Mouse (Mus musculus): ENCODE data around the gene Birc5.
"Not testable (repeated sequence)": the region's sequence is repeated elsewhere in the genome, so short reads cannot be mapped to it uniquely, and the experiment has no call there.

The Birc5 gene

GRCm38 (mm10) chr11:117827386-117827785 lies 21.7 kb upstream of the Birc5 start:
- no peak for DNase-seq

GRCm38 (mm10) chr11:117828149-117828887 lies 20.7 kb upstream of the Birc5 start:
- peak; percentile 62 to 71 for DNase-seq

- no peak for DNase-seq
These were observed 20.0 kb upstream of the Birc5 start for GRCm38 (mm10) chr11:117828888-117829604.

DNA sequence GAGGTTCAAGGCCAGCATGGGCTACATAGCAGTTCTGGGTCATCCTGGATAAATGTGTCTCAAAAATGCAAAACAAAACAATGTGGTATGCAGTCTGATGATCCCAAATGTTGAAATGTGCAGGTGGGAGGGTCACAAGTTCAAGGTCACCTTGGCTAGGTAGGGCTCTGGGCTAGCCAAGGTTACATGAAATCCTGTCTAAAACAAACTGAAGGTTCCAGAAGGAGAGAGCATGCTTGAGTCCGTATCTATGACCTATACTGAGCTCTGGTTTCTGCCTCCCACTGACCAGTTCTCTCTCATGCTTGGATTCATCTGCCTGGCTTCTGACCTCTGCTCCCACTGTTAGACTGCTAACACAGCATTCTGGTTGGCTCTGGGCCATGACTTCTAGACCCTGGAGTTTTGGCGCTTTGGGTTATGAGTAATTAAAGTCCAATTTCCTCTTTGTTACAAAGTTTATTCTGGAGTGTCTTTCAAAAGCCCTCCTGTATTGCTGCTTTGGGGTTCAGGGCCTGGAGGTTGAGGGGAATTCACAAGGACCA lies 19.3 kb upstream of the Birc5 start:
- DNase-seq, result no peak

GRCm38 (mm10) chr11:117830401-117830800 lies 18.6 kb upstream of the Birc5 start:
- no peak for DNase-seq

- DNase-seq, result peak; percentile 84 to 94
These were observed 16.7 kb upstream of the Birc5 start for GRCm38 (mm10) chr11:117832086-117832969.

DNA sequence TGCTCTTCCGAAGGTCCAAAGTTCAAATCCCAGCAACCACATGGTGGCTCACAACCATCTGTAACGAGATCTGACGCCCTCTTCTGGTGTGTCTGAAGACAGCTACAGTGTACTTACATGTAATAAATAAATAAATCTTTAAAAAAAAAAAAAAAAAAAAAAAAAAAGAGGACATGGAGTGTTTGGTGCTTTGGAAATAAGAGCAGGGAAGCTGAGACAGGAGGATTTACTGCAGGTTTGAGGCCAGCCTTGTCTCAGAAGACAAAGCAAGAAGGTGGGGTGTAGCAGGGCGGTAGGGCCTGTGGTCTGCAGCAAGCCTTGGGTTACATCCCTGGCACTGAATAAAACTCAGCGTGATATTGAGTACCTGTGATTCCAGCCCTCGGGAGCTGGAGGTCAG lies 15.5 kb upstream of the Birc5 start:
- DNase-seq, result not testable (repeated sequence)

GRCm38 (mm10) chr11:117834086-117834485 lies 15.0 kb upstream of the Birc5 start:
- no peak for DNase-seq

DNA sequence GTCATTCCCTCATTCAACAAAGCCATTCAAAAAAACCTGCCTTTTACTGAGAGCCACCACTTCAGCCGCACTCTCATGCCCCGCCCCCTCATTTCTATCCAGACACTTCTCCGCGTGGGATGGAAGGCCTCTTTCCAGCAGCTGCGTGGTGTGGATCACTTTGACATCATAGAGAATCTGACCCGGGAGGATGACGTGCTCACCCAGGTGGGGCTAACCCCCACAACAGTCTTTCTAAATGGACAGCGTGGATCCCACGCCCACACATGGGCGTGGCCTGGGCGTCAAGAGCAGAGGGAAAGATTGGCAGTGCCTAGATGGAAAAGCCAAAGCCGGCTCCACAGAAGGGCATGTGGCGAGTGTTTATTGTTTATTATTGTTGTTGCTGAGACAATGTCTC lies 12.7 kb upstream of the Birc5 start:
- DNase-seq, result no peak

DNA sequence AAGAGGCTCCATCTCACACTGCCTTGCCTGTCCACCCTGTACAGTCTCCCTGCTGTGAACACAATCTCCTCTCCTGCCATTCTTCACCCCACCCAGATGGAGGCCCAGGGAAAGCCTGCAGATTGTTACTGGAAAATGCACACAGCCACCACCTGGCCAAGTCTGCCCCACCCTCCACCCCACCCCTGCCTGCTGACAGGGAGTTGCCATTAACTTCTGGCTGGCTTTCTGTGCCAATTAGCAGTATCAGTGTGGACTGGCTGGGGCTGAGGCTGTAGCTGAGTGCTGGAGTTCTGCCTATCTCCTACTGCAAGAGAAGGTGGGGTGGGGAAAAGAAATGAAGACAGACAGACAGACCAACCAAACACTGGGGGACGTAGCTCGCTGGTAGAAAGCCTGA lies 10.5 kb upstream of the Birc5 start:
- DNase-seq, result no peak

GRCm38 (mm10) chr11:117839021-117839420 lies 10.0 kb upstream of the Birc5 start:
- DNase-seq, result no peak

DNA sequence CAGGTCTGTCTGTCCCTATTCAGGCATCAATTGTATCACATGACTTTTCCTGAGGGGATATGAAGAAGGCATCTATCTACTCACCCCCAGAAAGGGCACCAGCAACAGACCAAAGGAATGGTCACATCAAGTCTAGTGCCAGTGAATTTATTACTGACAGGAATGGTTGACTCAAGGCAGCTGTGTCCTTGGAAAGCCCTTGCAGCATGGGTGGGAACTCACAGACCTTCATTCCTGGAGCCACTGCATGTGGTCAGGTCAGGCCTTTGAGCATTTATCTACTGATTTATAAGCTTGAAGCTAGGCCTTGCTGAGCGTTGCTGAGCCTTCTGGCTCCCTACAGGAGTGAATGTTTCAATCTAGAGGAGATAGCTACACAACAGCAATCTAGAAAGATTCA lies 8.1 kb upstream of the Birc5 start:
- DNase-seq, result no peak

DNA sequence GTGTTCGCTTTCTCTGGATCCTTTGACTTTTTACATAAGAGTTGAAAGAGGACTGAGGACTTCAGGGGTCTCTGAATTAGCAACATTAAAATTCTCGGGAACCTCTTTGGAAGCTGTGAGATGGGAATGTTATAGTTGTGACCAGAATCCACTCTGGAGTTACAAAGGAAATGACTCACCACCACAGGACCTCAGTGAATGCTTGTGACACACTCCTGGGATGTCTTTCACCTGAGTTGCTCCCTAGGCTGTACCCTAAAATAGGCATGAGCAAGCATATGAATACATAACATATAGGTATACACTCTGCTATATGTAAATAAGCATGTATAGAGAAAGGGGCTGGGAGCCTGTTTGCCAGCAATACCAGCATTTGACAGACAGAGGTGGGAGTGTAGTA lies 5.6 kb upstream of the Birc5 start:
- DNase-seq, result no peak

- no peak for DNase-seq
These were observed 4.1 kb upstream of the Birc5 start for GRCm38 (mm10) chr11:117844997-117845396.

- DNase-seq, result no peak
These were observed 3.4 kb upstream of the Birc5 start for GRCm38 (mm10) chr11:117845651-117846050.

DNA sequence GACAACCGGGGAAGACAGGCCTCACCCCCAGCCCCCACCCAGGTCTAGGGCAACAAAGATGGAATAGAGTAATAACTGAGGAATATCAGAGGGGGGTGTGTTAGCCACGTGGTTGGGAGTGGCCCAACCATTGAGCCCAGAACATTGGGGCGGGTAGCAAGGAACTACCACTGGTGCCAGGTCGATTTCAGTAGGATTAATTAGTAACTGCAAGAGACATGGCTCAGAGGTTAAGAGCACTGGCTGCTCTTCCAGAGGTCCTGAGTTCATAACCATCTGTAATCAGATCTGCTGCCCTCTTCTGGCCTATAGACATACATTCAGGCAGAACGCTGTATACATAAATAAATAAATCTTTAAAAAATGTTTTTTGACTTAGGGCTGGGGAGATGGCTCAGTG lies 2.4 kb upstream of the Birc5 start:
- no peak for DNase-seq

DNA sequence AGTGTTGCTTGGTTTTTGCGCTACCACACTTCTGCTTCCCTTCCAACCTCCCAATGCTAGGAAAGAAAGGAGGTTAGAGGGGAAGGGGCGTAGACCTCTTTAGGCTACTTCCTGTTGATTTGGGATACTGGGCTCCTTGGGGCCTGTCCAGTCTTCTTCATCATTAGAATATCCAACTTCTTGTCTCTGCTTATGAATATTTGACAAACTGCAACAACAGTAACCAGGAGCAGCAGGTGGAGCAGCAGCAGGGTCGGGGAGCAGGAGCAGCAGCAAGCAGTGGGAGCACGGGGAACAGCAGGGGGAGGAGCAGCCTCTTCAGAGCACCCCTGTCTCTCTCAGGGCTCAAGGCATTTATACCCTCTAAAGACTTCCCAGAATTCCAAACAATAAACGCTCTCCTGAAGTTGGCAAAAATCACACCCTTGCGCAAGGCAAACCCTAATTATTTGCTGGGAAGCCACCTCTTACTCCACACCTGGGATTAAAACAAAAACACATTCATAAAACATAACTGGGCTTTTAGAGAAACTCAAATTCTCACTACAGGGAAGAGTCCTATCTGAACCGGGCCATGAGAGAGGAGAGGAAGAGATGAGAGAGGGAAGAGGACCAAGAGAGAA lies 1.3 kb upstream of the Birc5 start:
- DNase-seq, result no peak

- peak; percentile 57 to 59 for DNase-seq
These were observed 623 bp upstream of the Birc5 start for GRCm38 (mm10) chr11:117848271-117848984.

GRCm38 (mm10) chr11:117852875-117853274 lies 3.8 kb downstream of the Birc5 start:
- DNase-seq, result no peak

GRCm38 (mm10) chr11:117854241-117854640 lies 5.2 kb downstream of the Birc5 start:
- DNase-seq, result no peak

- no peak for DNase-seq
These were observed 6.3 kb downstream of the Birc5 start for GRCm38 (mm10) chr11:117855360-117855759.

- DNase-seq, result no peak
These were observed 6.9 kb downstream of the Birc5 start for GRCm38 (mm10) chr11:117855975-117856374.

Measured in spleen, adult 18-20 months (tissue).